Mouse (Mus musculus) MN1 (cell line): ENCODE results near the gene Ccser1.
"Not testable (repeated sequence)": the region's sequence is repeated elsewhere in the genome, so short reads cannot be mapped to it uniquely, and the experiment has no call there.

Source experiments
- DNase-seq: peaks from one replicate; pipeline ENCODE4 v3.0.0-alpha.2; 2016; ENCODE audit warnings: low spot score

Gene Ccser1

DNA sequence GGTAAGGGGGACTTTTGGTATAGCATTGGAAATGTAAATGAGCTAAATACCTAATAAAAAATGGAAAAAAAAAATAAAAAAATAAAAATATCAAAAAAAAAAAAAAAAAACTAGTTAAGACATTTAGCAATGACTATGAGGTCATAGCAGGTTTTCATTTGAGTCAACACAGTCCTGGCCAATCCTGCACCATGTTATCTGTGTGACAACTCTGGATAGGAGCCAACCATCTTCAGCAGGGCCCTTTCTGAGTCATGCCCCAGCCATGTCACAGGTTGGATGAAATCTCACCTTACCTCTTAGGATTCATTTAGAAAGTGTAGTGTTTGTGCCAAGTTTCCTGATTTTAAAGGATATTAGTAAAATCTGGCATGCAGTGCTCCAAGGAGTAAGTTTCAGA, 45.2 kb downstream of the Ccser1 start:
- DNase-seq: no peak

GRCm38 (mm10) chr6:61230058-61230718, 50.1 kb downstream of the Ccser1 start:
- no peak for DNase-seq

- no peak for DNase-seq
Measured at GRCm38 (mm10) chr6:61233060-61233459, 52.9 kb downstream of the Ccser1 start.

- no peak for DNase-seq
Measured at GRCm38 (mm10) chr6:61233548-61234187, 53.5 kb downstream of the Ccser1 start.

DNA sequence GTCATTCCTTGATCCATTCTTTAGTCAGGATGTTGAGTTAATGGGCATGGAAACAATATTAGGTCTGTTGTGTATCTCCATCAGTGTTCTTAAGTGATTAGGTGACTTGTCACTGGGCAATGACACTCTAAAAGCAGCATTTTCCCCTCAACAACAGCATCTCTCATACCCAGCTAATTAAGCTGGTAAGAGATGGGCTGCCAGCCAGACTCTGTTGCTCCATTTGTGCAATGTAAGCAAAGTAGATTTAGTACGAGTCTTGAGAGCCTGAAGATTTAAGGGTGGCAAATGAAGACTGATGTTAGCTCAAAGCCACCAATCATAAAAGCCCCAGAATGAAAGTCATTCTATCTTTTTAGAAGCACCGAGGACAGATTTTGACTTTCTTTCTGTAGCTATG, 60.5 kb downstream of the Ccser1 start:
- DNase-seq: no peak

DNA sequence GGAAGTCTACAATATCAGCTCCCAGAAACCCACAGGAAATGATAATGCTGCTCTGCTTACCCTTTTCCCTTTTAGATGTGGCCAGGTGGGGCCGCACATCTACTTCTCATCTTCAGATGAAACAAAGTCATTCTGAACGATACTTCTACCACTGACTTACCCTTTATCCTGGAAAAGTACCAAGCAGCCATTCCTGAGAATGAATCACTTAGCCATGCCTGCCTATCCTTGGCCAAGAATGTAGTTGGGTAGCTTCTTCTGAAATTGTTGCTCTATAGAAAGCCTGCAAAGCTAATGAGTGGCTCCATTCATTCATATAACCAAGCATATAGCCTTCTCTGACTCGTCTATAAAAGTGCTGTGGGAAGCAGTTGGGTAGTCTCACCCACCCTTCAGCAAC, 62.4 kb downstream of the Ccser1 start:
- no peak for DNase-seq

GRCm38 (mm10) chr6:61246523-61246922, 66.4 kb downstream of the Ccser1 start:
- no peak for DNase-seq

DNA sequence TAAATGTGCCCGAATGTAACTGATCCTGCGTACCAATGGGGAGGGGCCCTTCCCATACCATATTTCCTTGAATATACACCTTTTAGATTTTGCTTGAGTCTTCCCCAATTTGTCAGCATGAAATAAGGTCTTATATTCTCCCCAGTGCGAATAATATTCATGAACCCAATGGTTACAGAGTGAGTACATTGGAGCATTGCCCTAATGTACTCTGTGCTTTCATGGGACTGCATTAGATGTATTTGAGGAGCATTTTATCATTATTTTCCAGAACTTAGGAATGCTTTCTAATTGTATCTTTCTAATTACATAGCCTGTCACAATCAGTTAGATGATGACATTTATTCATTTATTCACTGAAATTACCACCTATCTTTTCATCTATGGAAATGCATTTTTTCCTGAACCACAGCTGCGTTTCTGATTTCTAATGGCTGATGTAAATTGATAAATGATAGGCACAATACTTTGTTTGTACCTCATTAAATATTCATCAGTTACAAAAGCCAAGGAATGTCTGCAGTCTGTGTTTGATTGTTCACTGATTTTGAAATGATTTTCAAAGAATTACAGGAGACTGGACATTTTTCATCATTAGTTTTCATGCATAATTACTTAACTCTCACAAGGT, 67.8 kb downstream of the Ccser1 start:
- DNase-seq: no peak

GRCm38 (mm10) chr6:61248700-61249099, 68.6 kb downstream of the Ccser1 start:
- no peak for DNase-seq

GRCm38 (mm10) chr6:61251232-61251631, 71.1 kb downstream of the Ccser1 start:
- DNase-seq: no peak

DNA sequence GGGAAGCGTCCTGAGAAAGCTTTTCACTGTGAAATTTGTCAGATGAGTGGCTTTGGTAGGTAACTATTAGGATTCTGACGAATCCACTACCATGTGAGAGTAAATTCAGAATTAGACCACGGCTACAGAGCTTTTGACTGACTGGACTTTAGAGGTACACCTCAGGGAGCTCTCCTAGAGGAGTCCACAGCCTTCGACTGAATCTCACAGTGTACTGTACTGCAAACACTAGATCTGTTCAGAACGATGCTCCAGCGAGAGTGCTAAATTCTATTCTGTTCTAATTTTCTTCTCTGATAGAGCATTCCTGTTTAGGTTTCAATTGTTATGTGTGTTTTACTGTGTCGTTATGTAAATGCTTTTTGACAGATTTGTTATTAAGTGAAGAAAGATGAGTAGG, 72.8 kb downstream of the Ccser1 start:
- DNase-seq: no peak

GRCm38 (mm10) chr6:61255874-61256273, 75.8 kb downstream of the Ccser1 start:
- not testable (repeated sequence) for DNase-seq

DNA sequence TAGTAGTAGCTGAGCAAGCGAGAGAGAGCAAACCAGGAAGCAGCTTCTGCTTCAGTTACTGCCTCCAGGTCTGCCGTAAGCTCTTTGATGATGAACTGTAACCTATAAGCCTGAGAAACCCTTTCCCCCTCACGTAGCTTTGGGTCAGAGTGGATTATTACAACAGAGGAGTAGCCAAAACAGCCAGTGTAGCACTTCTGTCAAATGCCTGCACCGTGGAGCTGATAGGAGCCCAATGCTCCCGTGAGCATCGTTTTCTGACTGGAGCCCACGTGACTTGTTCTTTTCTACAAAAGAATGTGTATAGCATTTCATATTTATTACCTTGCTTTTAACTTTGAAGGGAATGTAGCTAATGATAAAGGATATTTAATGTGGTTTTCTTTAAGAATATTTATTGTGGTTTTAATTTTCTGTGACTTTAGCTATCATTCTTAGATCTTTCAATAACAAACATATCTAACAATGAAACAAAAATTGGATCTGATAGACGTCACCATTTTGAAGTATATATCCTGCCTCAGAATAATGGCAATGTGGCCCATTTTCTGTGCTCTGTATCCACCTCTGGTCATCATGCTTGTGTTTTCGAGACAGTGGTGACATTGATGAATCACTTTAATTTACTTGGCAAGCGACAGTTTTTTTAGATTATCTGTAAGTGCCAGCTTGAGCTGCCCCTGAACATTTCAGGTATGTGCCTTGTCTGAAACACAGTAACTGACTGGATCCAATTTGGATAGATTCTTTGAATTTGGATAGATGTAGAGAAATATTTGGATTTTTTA, 78.9 kb downstream of the Ccser1 start:
- no peak for DNase-seq

DNA sequence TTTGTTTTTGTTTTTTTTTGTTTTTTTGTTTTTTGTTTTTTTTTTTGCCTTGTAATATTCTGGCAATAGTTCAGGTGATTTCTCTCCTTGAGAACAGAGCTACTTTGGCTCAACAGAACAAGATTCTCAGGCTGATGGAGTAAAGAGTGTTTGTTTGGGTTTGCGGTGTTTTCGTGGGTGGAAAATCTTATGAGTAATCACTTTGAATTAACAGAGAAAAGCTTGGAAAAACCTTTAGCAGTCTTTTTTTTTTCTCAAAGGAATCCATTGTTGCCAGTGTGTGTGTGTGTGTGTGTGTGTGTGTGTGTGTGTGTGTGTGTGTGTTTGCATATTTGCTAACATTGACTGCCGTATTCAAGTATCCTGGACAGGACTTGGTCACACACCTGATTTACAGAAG, 81.3 kb downstream of the Ccser1 start:
- no peak for DNase-seq

- DNase-seq: no peak
Measured at GRCm38 (mm10) chr6:61262448-61262847, 82.3 kb downstream of the Ccser1 start.

DNA sequence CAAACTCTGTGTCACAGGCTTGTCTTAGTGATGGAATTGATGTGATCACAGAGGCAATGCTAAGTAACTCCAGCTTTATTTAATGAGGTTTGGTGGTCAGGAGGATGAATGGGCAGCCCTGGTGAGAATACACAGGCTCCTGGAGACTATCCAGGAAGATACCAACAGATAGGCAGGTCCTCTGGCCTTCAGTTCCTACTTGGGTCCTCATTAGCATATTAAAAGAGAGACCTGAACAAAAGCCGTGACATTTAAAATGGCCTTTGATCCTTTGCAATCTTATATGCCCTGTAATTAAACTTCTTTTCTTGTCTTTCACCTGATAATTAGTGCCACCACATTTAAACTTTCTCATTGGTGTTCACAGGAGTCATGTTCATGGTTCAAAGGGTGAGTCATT, 83.2 kb downstream of the Ccser1 start:
- DNase-seq: no peak

DNA sequence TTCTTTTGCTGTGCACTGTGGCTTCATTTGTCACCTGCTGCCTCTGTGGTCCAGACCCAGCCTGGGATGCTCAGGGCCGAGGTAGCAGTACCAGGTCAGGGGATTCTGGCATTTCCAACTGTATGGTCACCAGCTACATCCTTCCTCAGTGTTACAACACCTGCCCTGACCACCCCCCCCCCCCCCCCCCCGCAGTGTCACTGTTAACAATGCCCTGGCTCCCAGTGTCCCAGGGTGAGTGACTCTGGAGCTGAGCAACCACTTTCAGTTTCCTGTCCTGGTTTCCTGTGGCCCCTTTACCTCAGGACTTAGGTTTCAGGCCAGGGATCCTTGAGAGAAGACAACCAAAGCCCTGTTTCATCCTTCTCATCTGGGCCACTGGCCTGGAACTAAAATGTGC, 90.9 kb downstream of the Ccser1 start:
- no peak for DNase-seq

DNA sequence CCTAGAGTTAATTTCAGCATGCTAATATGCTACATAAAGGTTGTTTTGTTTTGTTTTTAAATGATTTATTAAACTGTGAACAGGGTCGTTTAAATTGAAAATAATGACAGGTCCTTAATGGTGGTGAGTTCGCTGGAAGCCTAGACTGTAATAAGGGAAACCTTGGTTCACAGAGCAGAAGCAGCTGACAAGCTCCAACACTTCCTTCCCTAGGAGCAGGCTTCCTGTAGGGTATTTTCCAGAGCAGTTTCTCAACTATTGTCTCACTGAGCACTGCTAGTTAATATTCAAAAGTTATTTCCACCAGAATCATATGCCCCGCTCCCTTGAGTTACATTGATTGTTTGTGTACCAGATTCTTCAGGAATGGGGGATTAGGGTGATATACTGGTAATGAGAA, 93.3 kb downstream of the Ccser1 start:
- no peak for DNase-seq

- no peak for DNase-seq
Measured at GRCm38 (mm10) chr6:61279506-61279905, 99.4 kb downstream of the Ccser1 start.

DNA sequence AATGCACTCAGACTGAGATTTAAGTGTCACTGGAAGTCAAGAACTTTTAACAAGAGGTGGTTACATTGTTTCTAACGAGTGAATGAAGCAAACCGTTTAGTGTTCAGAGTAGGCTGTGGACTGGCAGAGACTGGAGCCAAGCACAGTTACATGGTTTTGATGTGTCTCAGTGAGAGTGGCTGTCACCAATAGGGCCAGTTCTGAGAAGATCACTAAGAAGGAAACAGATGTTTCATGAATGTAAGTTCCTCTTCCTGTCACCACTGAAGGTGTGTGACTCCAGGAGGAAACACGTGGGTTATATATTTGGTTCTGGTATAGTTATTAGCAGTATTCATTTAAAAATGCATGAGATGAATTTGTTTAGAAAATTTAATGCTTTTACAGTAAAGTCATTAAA, 112.8 kb downstream of the Ccser1 start:
- no peak for DNase-seq

DNA sequence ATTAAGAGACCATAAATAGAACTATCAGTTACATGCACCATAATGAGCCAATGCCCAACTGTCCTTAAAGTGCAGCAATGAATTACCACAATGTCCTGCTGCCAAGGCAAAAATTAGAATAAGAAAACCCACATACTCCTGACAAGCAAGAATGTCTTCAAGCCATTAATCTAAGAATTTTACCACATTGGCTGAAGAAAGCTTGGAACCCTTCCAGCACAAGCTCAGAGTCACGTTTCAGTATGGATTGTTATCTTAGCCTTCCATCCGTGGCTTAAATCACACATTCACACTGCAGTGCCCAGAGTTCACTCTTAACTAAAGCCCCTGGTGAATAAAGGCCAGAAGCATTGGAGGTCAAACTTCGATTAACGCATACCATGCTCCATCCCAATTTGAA, 115.4 kb downstream of the Ccser1 start:
- no peak for DNase-seq

DNA sequence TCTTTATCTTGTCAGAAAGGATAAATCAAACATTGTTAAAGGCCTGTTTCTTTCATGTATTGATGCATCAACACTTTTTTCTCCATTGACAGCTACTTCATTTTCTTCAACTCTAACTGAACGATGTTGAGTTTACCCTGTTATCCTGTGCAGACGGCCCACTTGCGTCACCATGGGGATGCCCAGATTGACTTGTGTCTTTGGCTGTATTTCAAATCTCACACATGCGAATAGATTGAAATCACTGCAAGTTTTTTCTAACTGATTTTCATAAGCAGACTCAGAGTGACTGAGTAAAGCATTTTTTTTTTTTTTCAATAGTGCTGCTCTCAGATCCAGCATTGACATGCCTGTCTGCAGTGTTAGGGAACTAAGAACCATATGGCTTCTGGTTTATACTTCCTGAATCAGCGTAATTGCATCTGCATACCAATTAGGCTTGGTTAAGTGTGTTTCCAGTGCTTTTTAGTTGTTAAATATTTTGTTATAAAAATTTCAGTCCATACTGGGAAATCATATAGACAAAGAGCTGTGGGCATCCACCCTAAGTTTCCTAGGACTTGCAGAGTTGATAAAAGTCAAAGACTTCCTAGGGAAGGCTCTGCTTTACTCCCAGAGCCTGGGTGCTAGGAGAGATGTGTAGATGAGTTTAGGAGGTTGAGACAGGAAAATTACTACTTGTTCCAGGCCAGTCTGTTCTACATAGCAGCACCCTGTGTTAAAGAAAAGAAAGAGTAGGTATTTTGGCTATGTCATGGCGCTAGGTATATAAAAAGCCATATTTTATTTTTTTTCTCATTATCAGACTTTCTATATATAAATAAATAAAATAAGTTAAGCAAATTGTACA, 116.3 kb downstream of the Ccser1 start:
- no peak for DNase-seq
